8 mouse cellular contexts compared by ENCODE assay signal in the genomic region with DNA sequence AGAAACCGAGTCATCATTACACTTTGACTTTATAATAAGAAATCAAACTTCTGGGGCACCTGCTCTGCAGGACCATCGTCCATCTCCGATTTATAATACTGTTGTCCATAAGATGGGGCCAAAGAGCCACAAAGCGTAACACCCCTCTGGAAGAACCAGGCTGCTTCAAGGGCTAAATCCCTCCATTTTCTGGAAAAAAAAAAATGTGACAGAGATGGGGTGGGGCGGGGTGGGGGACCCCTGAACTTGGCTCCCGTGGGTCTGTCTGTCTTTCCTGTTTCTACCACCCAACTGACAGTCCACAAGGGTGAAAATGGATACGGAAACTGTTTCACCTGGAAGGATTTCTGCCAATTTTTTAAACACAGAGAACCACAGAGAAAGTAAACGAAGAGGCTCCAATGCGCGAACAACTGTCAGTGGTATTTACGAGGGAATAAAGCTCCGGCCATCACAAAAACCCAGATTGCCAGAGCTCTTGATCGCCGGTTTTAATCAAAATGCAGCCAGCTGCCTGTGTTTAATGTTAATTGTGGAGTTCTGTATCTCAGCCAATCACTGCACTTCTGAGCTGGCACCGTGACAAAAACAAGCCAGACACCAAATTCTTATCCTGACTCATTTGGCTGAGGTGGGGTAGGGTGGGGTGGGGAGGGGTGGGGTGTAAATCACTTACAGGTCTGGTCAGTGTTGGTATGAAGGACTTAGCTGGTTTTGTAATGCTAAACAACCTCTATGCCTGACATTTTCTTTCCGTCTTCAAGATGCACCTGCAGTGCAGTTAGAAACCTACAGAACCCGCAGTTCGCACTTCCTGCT.
A peak's percentile ranks its signal among the peaks of the same experiment; 100 is the strongest.
DNase-seq lines count a peak whose midpoint lies in the region; ATAC-seq and TF ChIP-seq lines count a peak whose summit lies in the region.

No protein-coding gene starts in this region.

- no peak for DNase-seq in thymus, adult 2 months
- no peak for DNase-seq in thymus, postnatal 10 days (ENCODE audit: low spot score in 2 of 2)
- DNase-seq in heart, postnatal 10 days = peak; percentile 62 to 70
- peak; percentile 46 to 79 for DNase-seq in layer of hippocampus, adult 18-20 months (ENCODE audit: low spot score in 2 of 2)
- peak; percentile 40 to 55 for DNase-seq in lung, adult 18-20 months

- no peak overlapping the region for H3K9ac ChIP-seq in embryonic facial prominence, embryonic 12.5 days
- no peak overlapping the region for H3K9ac ChIP-seq in neural tube, embryonic 15.5 days (replicated peaks)

- H3K27ac ChIP-seq in thymus, adult 2 months (ENCODE audit: control insufficient read depth, insufficient read depth, low read length) = peak overlapping the region; percentile 19; the same call in 1 of the 2 replicates
- peak overlapping the region; percentile 70 for H3K27ac ChIP-seq in embryonic facial prominence, embryonic 12.5 days
- no peak overlapping the region for H3K27ac ChIP-seq in neural tube, embryonic 15.5 days (replicated peaks)

- no peaks in the 10 kb centered on the region for H3K36me3 ChIP-seq in thymus, adult 2 months (ENCODE audit: control insufficient read depth, insufficient read depth, low read length)
- H3K36me3 ChIP-seq in embryonic facial prominence, embryonic 12.5 days = no peaks in the 10 kb centered on the region
- H3K36me3 ChIP-seq in neural tube, embryonic 15.5 days = no peaks in the 10 kb centered on the region

- H3K9me3 ChIP-seq in embryonic facial prominence, embryonic 12.5 days = peaks cover 4% of the 10 kb centered on the region; the same call in 1 of the 2 replicates
- 0 out of 2 replicates have a peak, but pooled peaks cover 2% of the 10 kb centered on the region for H3K9me3 ChIP-seq in neural tube, embryonic 15.5 days (replicated peaks)

- H3K4me1 ChIP-seq in thymus, adult 2 months (replicated peaks; ENCODE audit: control insufficient read depth, insufficient read depth, low read length) = peaks cover 11% of the 10 kb centered on the region
- H3K4me1 ChIP-seq in embryonic facial prominence, embryonic 12.5 days = peaks cover 22% of the 10 kb centered on the region
- peaks cover 24% of the 10 kb centered on the region for H3K4me1 ChIP-seq in neural tube, embryonic 15.5 days

- H3K4me2 ChIP-seq in embryonic facial prominence, embryonic 12.5 days (replicated peaks) = peak overlapping the region; percentile 60
- peak overlapping the region; percentile 66 for H3K4me2 ChIP-seq in neural tube, embryonic 15.5 days

- no peak for TF ChIP-seq CTCF in thymus, adult 2 months (IDR thresholded peaks at IDR 0.05; ENCODE audit: borderline replicate concordance, control insufficient read depth, extremely low read depth, insufficient read depth, low read length, poor library complexity)

- H3K27me3 ChIP-seq in thymus, adult 2 months (ENCODE audit: control insufficient read depth, insufficient read depth, low read length) = no peaks in the 10 kb centered on the region
- H3K27me3 ChIP-seq in embryonic facial prominence, embryonic 12.5 days = no peaks in the 10 kb centered on the region
- H3K27me3 ChIP-seq in neural tube, embryonic 15.5 days (replicated peaks) = peaks cover 11% of the 10 kb centered on the region

- 12% methylated on average over 18 of the region's 18 CpGs for WGBS in thymus, adult 2 months
- 4% methylated on average over 18 of the region's 18 CpGs for WGBS in embryonic facial prominence, embryonic 12.5 days
- WGBS in neural tube, embryonic 15.5 days = 3% methylated on average over 18 of the region's 18 CpGs

- intact Hi-C loops in heart, postnatal 10 days (cut with DNase I) = loop anchor here (1.0 to 2.0 kb wide), 3 partner anchors 124 to 265 kb away; no protein-coding TSS in a partner anchor

- no peak for TF ChIP-seq POLR2A in thymus, adult 2 months (IDR thresholded peaks at IDR 0.05; ENCODE audit: control insufficient read depth, extremely low read depth, insufficient read depth, low read length, poor library complexity)

- ATAC-seq in embryonic facial prominence, embryonic 12.5 days (ENCODE audit: insufficient number of reproducible peaks, insufficient read depth, low FRiP score, low TSS enrichment) = 0 out of 2 replicates have a peak, but pooled peaks have one; percentile 13
- peak; percentile 66 for ATAC-seq in neural tube, embryonic 15.5 days (ENCODE audit: low FRiP score)
- ATAC-seq in erythroblast, adult 5-6 weeks (replicated peaks; ENCODE audit: low FRiP score, poor library complexity, severe bottlenecking) = no peak

- H3K4me3 ChIP-seq in thymus, adult 2 months (ENCODE audit: control insufficient read depth, insufficient read depth, low read length) = no peak overlapping the region; the same call in 1 of the 2 replicates
- H3K4me3 ChIP-seq in embryonic facial prominence, embryonic 12.5 days = peak overlapping the region; percentile 22
- peak overlapping the region; percentile 35 for H3K4me3 ChIP-seq in neural tube, embryonic 15.5 days (replicated peaks)

Comparison
In these comparisons a context has a peak if more than half of its experiments do, and no peak if none do; other contexts are left out.
1. DNase-seq: peak in heart, postnatal 10 days (2 of 2), layer of hippocampus, adult 18-20 months (2 of 2) and lung, adult 18-20 months (2 of 2); none in thymus, adult 2 months (single experiment) and thymus, postnatal 10 days (0 of 2).